Mouse (Mus musculus) cerebellum, postnatal 14 days (tissue): Measurements from ENCODE around the gene Rbfox3.

Source experiments
- DNase-seq, 2 experiments: peaks; one replicate each; pipeline ENCODE4 v3.0.0; 2021; ENCODE audit warnings: mixed read lengths in 2 of 2

Gene Rbfox3

DNA sequence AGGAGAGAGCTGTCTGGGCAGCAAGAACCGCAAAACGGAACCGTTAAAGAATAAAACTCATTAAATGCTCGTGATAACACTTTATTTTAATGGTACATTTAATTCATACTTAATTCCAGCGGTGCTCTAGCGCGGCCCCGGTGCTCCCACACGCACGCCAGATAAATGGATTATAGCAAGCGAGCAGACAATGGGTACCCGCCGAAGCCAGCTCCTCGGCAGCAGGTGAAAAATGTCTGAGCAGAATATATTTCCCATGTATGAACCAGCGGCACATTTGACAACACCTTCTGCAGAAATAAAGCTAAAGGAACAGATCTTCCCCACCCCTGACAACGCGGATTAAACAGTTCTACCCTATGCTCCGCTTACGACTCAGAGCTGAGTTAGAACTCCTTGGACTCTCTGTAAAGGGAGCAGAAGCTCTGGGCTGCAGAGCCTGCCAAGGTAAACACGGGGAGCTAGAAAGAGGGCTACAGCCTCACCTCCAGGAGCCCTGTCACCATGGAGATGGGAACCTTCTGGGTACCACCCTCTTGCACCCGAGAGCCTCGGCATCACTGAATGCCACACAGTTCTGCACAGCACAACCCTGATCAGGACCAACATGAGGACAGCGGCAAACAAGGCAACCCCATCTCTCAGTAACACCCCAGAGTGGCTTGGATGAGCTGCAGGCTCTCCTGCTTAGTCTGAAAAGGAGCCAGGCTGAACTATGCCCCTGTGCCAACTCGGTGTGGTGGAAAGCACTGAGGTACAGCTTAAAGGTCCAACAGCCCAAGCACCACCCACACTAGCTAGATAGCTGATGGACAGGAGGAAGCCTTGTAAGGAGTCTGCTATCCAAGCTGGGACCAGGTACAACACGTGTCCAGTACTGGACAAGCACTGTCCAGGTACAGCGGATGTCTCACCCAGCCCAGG is 196.5 kb downstream of the Rbfox3 start:
- DNase-seq, result peak; percentile 49 to 72

DNA sequence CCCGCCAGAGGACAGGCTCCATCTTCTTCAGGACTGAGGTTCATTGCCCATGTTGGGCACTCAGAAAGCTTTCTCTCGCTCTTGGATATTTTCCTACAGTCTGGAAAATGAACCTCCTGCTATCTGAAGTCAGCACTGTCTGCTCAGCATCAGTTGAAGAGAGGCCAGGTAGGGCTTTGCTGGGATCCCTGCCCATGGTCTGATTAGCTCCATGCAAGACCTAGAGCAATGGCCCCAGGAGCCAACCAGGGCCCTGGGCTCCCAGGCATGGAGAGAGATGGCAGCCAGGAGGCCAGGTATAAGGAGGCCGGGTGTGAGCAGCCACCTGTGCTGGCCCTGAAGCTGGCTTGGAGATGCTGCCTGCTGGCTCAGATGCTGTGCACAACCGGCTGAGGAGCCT is 198.6 kb downstream of the Rbfox3 start:
- DNase-seq, result peak; percentile 78 to 88

DNA sequence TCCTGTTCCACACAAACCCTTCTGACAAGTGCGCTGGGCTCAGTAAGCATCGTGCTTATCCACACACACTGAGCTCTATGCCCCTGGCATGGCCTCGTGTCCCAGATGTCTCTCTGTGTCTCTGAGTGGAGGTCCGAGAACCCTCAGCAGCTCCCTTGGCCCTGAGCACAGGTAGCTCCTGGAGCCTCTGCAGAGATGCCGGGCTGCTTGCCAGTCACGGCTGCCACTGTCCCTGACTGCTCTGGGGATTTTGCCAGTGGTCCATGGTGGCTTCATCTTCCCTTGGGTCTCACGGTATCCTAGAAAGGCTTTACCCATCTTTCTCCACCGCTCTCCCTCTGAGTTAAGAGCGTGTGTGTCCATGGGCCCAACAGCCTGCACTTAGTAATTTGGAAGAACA is 199.3 kb downstream of the Rbfox3 start:
- DNase-seq, result peak; percentile 68

DNA sequence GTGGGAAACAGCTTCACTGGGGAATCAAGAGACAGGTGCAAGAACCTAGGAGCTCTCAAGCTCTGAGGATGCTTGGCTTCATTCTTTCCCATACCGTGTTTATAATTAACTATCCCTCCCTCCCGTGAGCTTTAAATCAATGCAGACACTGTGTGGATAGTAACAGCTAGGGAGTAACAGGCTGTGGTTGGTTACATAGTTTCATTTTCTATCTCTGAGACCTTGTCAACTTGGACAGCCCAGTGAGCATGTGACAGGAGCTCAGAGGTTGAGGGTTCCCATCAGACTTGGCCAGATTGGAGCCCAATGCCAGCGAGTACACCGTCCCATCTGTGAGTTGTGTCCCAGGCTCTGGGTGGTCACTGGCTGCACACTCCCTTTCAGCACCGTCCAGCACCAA is 201.4 kb downstream of the Rbfox3 start:
- DNase-seq, result no peak

DNA sequence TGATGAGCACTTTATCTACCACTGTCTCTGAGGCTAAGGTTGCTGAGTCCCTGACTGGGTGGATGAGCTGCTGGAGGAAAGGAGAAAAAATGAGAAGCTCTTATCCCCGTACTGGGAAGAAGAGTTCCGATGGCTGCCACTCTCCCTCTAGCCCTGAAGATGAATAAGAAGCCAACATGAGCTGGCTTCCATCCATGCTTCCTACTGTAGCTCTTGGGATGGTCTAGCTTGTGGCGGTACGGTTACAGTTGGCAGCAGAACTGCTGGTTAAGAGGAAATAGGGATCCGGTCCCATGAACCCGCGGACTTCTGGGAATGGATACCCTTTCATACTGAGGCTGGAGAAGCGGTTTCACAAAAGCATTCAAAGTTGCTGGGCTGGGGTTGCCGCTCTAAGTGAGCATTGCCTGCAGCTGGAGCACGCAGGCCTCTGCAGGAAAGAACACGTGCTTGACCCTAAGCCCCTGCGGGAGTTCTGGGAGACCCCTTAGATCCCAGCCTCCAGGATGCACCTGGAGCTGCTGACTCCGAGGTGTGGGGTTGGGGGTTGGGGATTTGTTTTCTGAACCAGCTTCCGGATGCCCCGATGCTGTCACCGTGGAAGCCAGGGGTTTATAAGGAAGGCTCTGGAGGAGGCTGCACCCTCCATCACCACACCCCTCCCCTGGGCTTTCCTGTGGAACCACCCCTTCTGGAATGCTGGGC is 215.0 kb downstream of the Rbfox3 start:
- no peak for DNase-seq

GRCm38 (mm10) chr11:118693276-118693675 is 218.1 kb downstream of the Rbfox3 start:
- DNase-seq, result no peak

DNA sequence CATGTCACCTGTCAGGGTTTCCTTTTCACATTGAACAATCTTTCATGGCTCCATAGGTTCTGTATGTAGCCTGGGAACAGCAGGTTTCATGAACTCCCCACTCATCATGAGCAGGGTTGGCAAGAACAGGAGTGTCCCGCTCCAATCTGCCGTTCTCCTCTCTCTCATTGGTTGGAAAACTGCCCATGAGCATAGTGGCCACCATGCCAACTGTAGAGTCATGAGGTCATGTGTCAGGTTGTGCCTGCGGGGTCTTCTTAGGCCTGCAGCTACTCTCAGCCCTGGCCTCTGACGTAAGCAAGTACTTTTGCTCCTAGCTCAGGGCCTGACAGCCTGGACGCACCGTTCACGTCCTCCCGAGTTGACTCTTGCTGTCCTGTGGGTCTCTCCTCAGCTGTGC is 221.1 kb downstream of the Rbfox3 start:
- peak; percentile 64 for DNase-seq

DNA sequence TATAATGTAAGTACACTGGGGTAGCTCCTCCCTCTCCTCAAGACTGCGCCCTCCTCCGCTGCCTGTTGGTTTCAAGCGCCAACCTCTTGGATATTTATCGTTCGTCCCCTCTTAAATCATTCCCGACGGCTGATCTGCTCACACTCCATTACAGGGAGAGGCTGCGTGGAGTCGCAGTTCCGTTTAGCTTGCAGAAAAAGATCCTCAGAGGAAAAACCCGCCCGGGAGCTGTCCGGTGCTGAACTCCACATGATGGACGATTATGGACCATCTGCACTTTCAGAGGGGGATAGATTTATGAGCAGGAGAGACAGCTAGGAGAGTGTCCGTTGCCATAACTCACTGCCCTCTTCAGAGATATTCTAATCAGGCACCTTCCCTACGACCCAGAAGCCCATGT is 226.0 kb downstream of the Rbfox3 start:
- DNase-seq, result no peak

DNA sequence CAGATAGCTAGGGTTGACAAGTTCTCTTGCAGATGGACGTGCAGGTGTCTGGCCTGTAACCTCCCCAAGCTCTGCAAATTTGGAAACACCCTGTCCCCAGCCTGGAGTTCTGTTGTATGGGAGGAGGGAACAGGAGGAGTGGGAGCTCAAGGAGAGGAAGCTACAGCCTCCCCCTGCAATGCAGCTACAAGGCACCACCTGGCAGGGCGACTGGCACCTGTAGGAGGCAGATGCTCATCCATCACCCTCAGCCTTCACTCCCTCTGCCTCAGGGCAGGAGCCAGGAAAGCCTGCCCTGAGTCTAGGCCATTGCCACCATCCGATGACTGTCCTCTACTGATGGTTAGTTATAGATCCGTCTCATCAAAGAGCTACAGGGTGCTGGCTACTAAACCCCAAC is 226.7 kb downstream of the Rbfox3 start:
- DNase-seq, result no peak

DNA sequence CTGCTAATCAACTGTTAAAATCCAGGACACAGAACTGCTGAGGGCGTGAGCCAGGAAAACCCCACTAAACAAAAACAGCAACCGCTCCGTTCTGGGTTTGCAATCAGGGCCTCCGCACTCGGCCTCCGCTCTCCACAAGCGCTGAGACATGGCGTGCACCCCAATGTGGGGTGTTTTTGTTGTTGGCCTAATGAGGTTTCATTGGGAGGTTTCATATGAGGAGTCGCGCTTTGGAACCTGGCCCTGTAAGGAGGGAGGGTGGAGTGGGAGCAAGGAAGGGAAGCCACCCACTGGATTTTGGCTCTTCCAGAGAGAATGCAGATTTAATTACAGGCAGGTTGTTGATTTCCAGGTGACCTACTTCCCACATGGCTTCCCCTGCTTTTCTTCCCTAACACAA is 230.7 kb downstream of the Rbfox3 start:
- peak; percentile 59 to 60 for DNase-seq

- no peak for DNase-seq
Measured at GRCm38 (mm10) chr11:118679736-118680410, 231.5 kb downstream of the Rbfox3 start.

DNA sequence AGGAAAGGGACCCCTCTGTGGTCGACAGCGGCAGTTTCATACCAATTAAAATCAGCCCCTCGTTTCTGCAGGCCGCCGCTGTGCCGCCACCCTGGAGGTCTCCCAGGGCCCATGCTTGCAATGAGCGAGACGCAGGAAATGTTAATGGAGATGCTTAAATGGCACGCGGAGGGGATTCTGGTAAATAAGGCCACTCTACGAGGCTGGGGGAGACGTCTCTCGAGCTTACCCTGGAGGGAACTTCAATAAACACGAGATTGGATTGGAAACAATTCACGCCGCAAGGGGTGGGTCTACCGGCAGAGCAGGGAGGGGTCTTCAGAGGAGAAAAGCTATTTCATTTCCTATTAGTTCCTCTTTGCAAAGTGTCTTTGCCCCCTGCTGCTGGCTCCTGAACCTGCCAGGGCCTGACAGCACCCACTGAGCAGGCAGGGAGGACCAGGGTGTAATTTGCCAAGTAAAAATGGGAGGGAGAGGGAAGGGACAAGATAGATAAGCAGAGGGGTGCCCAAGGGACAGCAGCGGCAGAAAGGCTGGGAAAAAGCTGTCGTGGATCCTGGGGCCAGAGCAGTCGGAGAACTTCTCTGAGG is 232.8 kb downstream of the Rbfox3 start:
- peak in 1 of 2 experiments; percentile 58 for DNase-seq

GRCm38 (mm10) chr11:118677277-118677676 is 234.1 kb downstream of the Rbfox3 start:
- no peak for DNase-seq

- DNase-seq, result no peak
Measured at GRCm38 (mm10) chr11:118676364-118676763, 235.0 kb downstream of the Rbfox3 start.

GRCm38 (mm10) chr11:118671958-118672357 is 239.4 kb downstream of the Rbfox3 start:
- no peak for DNase-seq

- DNase-seq, result no peak
Measured at GRCm38 (mm10) chr11:118671216-118671615, 240.2 kb downstream of the Rbfox3 start.

- DNase-seq, result peak; percentile 74 to 84
Measured at GRCm38 (mm10) chr11:118669820-118670219, 241.6 kb downstream of the Rbfox3 start.

GRCm38 (mm10) chr11:118668351-118668750 is 243.0 kb downstream of the Rbfox3 start:
- DNase-seq, result peak in 1 of 2 experiments; percentile 54

DNA sequence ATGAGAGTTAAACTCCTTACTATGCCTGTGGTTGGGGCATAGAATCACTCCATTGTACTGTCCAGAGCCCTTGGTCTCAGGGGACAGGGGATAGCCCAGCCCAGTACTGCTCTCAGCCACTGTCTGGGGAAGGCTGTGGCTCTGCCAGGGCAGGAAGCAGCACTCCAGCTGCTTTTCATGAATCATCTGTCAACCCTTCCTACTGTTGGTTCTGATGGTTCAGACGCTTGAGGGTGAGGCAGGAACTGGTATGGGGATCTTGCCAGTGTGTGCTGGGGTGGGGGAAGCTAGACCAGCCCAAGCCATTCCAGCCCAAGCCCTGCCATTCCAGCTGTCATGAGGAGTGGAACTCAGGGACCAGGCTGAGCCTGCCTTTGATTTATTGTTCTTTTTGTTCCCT is 243.5 kb downstream of the Rbfox3 start:
- no peak for DNase-seq

DNA sequence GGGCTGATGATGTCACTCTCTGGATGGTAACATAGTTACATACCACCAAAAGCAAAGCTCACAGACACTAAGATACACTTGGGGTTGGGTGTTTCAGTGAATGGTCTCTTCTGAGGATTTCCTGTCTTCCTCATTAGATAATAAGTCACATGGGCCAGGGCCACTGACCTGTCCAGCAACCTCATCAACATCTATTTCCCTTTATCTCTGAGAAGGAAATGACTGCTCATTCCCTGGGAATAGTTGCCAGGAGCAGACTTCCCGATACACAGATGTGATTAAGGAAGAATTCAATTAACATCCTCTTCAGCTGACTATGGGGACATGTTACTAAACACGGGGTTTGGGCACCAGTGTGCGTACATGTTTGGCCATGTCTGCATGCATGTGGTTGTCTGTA is 245.2 kb downstream of the Rbfox3 start:
- no peak for DNase-seq

DNA sequence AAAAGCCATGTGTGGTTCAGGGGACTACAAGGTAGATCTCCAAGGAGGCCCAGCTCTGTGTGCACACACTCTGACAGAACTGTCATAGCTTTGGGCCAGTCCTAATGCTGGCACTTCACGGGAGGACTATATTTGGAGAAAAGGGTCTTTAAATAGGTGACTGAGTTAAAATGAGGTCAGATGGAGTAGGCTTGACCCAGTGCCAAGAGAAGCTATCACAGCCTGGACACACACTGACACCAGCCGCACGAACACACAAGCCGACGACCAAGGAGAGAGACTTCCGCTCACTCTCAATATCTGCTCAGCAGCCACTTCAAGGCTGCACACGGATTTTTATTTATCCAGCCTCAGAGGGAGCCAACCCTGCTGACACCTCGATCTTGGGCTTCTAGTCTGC is 248.1 kb downstream of the Rbfox3 start:
- DNase-seq, result peak; percentile 79

DNA sequence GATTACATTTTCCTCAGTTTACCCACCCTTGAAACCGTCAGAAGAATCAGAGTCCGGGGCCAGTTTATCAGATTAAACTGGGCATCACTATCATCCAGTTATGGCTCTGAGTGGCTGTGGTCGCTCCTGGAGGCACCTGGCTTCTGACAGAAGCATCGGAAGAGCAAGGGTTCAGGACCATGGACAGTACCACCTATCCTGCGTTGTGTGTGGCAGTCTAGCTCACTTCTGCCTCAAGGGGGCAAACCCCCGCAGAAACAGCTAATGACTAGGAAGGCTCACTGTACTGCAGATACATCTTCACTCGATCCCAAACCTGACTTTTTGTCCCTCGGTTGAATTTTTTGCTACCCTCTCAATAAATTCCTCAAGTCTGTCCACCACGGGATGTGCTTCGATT is 252.1 kb downstream of the Rbfox3 start:
- no peak for DNase-seq

- peak in 1 of 2 experiments; percentile 52 for DNase-seq
Measured at GRCm38 (mm10) chr11:118655833-118656232, 255.6 kb downstream of the Rbfox3 start.
